Mouse (Mus musculus) CD4-positive helper T cell, adult 2 months (primary cell): ENCODE results near the gene Cyp4f39.
A peak's percentile ranks its signal among the peaks of the same experiment; 100 is the strongest.

ENCODE experiments used
- DNase-seq: peaks from one replicate; pipeline ENCODE4 v3.0.0-alpha.2; 2012; ENCODE audit warnings: low read depth, missing footprints, low spot score

The Cyp4f39 gene

DNA sequence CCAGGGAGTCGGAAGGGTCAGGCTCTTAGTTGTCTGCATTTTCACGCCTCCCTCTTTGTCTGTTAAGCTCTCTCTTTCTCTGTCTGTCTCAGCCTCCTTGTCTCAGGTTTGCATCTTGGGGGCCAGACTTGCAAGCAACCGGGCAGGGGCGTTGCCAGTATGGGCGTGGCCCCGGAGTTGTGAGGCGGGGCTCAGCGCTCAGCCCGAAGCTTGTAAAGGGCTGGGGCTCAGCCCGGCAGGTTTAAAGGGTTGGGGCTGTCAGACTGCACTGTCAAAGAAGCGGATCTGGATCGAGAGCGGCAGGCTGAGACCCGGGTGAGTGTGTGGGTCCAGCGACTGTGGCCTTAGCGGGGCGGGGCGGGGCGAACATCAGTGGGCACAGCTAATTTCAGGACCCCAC is at the start of gene Cyp4f39:
Cyp4f39 (plus strand) TSS at position 242 of the 400 bp plus-strand sequence.
- DNase-seq = peak; percentile 42

DNA sequence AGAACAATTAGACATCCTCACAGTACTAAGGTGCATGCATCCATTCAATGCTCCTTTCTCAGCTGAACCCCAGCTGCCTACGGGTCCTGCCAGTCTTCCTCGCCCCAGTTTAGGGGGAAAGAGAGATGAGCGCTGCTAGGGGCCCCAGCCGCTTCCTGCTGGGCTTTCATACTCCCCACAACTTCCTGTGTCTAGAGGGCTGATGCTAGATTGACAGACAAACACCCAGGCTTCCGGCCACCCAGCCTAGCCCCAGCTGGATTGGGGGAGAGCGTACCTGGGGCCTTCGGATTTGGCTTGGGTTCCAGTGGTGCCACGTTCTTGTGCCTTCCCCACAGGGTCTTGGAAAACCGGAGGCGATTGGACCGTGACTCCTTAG is 49.8 kb upstream of the Cyp4f39 start:
- DNase-seq = peak; percentile 85

- peak; percentile 91 for DNase-seq
Observed at GRCm38 (mm10) chr17:32403417-32403816, 49.1 kb upstream of the Cyp4f39 start, which contains the start of gene Rasal3. TSS of gene Rasal3 (minus strand) at chr17:32403583.

DNA sequence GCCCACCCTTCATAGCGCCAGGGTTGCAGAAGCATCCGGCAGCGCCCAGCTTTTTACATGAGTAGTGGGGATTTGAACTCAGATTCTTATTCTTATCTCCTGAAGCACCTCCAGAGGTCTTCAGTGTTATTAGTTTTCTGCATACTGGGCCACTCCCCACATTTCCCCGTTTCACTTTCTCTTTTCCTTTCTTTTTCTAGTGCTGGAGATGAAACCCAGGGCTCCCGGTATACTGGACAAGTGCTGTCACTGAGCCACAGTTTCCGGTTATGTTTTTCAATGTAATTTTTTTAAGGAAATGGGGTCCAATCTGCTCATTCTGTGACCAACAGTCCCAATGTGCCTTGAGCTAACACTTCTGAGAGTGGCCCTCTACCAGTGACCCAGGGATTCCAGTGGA is 40.6 kb upstream of the Cyp4f39 start:
- peak; percentile 32 for DNase-seq

DNA sequence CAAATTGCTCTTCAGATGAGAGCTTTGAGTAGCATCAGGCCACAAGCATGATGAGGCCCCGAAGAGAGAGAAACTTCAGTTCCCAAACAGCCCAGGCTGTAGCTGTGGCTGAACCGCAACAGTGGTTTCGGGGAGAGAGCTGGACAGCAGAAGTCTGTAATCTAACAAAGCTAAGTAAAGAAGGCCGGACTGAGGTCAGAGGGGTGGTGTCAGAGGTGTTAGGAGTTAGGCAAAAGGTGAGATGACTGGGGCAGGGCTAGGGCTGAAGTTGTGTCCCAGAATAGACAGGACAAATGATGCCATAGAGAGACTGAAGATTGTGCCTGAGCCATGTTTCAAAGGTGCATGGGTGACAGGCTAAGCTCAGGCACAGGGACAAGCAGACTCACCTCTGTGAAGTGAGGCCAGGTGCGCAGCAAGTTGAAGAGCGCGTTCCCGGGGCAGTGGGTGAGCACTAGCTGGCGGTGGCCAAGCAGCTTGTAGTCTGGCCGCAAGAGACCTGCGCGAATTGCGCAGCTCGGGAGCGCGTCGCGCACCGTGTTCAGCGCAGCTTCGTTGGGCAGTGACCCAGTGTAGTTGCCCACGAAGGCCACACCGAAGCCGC is 37.0 kb upstream of the Cyp4f39 start:
- DNase-seq = no peak

- DNase-seq = no peak
Observed at GRCm38 (mm10) chr17:32416771-32417170, 35.8 kb upstream of the Cyp4f39 start.

- DNase-seq = no peak
Observed at GRCm38 (mm10) chr17:32419989-32420388, 32.5 kb upstream of the Cyp4f39 start.

GRCm38 (mm10) chr17:32420781-32421180 is 31.7 kb upstream of the Cyp4f39 start:
- no peak for DNase-seq

GRCm38 (mm10) chr17:32424034-32424433 is 28.5 kb upstream of the Cyp4f39 start, which contains the start of gene Pglyrp2:
TSS of gene Pglyrp2 (minus strand) at chr17:32424167.
- peak; percentile 84 for DNase-seq

- DNase-seq = no peak
Observed at GRCm38 (mm10) chr17:32426610-32427009, 25.9 kb upstream of the Cyp4f39 start.

GRCm38 (mm10) chr17:32431972-32432371 is 20.6 kb upstream of the Cyp4f39 start:
- peak; percentile 73 for DNase-seq

- DNase-seq = no peak
Observed at GRCm38 (mm10) chr17:32434324-32434723, 18.2 kb upstream of the Cyp4f39 start.

DNA sequence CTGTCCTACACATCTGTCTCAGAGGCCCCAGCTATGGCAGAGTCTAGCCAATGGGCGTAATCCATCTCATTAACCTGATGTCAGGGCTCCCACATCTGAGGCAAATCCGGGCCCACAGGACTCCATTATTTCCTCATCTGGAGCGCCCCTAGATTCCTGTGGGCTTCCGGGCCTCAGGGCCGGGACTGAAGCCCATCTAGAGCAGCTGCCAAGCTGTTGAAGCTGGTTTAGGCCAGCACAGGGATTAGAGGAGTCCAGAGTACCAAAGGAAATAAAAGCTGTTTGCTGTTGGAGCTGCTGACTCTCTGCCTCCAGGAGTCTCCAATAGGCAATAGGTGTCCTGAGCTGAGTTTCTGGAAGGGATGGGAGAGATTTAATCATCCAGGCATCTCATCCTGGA is 17.4 kb upstream of the Cyp4f39 start:
- no peak for DNase-seq

DNA sequence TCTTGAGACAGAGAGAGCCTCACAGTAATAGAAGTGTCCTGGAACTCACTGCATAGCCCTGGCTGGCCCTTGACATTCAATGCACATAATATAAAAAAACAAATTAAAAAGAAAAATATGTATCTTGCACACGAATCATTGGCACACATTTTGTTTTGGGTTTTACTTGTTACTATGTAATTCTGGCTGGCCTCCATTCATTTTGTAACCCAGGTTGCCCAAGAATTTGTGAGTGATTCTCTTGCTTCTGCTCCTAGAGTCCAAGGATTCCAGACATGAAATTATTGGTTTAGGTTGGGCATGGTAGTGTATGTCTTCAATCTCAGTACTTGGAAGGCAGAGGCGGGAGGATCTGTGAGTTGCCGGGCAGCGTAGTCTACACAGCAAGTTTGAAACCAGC is 15.4 kb upstream of the Cyp4f39 start:
- DNase-seq = no peak

GRCm38 (mm10) chr17:32443245-32443644 is 9.3 kb upstream of the Cyp4f39 start:
- DNase-seq = no peak

- no peak for DNase-seq
Observed at GRCm38 (mm10) chr17:32445016-32445415, 7.5 kb upstream of the Cyp4f39 start.

- DNase-seq = no peak
Observed at GRCm38 (mm10) chr17:32447195-32447594, 5.3 kb upstream of the Cyp4f39 start.

DNA sequence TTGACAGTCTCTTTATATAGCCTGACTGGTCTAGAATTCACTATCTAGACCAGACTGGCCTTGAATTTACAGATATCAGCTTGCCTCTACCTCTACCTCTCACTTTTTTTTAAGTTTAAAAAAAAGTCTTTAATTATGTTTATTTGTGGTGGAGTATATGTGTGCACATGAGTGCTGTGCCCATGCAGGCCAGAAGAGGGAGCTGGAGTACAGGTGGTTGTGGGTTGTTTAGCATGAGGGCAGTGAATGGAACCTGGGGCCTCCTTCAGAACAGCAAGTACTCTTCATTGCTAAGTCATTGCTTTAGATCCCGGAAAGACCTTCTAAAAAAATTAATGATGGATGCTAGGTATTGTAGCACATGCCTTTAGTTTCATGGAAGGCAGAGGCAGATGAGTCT is 3.5 kb upstream of the Cyp4f39 start:
- DNase-seq = no peak

- DNase-seq = no peak
Observed at GRCm38 (mm10) chr17:32450844-32451537, 1.5 kb upstream of the Cyp4f39 start.

DNA sequence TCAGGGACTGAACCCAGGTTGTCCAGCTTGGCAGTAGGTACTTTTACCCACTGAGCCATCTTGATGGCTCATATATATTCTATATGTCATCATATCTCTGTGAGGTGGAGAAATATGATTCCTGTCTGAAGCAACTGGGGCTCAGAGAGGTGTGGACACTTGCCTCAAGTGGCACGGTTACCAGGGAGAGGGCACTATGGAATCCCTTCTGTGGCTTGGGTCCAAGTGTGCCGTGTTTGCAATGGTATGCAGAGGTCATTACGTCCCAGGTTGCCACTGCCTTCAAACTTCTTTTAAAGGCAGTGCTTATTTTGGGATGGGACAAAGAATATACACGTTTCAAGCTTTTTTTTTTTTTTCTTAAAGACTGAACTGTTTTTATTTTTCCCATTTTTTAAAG is 1.7 kb downstream of the Cyp4f39 start:
- no peak for DNase-seq

GRCm38 (mm10) chr17:32454997-32455396 is 2.5 kb downstream of the Cyp4f39 start:
- DNase-seq = no peak

DNA sequence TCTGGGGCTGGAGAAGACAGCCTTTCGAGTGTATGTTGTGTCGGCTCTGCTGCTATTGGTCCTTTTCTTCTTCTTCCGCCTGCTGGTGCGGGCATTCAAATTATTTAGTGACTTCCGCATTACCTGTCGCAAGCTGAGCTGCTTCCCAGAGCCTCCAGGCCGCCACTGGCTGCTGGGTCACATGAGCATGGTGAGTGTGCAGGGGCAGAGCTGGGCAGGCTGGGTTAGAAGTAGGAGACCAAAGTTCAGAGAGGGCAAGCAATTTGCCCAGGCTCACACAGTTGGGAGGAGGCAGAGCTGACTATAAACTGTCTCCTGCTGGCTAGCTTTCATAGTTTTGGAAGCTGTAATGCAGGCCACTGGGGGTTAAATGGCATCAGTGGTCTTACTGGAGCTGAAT is 16.0 kb downstream of the Cyp4f39 start:
- no peak for DNase-seq

DNA sequence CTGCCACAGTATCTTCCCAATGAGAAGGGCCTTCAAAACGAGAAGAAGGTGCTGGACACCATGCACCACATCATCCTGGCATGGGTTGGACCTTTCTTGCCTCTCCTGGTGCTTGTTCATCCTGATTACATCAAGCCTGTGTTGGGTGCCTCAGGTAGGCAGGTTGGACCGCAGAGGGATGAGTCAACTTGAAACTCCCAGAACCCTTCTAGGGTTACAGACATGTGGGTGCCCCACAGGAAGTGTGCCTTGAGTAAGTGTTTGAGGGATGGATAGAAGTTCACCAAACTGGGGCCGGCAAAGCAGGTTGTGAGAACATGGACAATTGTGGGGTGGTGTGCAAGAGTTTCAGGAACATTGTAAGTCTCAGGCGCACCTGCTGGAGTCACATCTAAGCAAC is 18.3 kb downstream of the Cyp4f39 start:
- DNase-seq = peak; percentile 80
